Mouse (Mus musculus): ENCODE data around the gene Rab37.

Gene Rab37

DNA sequence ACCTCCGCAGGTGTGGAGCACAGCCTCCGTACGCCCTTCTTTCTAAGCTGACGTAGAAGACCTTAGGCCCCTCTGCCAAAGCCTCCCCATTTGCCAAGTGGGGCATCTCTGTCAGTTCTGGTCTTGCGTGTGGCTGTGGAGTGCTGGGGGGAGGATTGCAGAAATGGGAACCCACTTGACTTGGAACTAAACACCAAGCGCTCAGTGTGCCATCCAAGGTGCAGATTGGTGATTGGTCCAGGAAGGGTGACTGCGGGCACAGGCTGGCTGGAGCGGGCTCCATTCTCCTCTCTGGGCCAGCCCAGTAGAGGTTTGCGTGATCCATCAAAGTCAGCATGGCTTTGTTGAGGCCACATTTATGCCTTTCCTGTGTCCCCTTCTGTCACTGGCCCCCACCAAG is 111.5 kb downstream of the Rab37 start:
- DNase-seq, result no peak

DNA sequence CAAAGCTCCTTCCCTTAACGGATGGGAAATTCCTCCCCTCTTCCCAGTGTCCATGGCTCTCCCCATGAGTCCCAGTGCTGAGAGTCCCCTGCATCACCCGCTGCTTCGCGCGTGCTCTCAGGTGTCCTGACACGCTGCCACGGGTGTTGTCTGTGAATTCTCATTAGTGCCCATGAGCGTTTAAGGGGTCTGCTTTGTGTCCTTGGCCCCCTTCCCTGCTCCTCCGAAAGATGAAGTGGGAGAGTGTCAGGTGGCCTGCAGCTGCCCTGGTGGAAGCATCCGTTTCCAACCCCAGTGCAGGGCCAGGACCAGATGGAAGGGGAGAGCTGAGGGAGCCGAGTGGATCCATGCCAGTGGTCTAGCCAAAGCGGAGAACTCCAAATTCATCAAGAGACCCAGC is 116.9 kb downstream of the Rab37 start:
- peak; percentile 80 for DNase-seq

DNA sequence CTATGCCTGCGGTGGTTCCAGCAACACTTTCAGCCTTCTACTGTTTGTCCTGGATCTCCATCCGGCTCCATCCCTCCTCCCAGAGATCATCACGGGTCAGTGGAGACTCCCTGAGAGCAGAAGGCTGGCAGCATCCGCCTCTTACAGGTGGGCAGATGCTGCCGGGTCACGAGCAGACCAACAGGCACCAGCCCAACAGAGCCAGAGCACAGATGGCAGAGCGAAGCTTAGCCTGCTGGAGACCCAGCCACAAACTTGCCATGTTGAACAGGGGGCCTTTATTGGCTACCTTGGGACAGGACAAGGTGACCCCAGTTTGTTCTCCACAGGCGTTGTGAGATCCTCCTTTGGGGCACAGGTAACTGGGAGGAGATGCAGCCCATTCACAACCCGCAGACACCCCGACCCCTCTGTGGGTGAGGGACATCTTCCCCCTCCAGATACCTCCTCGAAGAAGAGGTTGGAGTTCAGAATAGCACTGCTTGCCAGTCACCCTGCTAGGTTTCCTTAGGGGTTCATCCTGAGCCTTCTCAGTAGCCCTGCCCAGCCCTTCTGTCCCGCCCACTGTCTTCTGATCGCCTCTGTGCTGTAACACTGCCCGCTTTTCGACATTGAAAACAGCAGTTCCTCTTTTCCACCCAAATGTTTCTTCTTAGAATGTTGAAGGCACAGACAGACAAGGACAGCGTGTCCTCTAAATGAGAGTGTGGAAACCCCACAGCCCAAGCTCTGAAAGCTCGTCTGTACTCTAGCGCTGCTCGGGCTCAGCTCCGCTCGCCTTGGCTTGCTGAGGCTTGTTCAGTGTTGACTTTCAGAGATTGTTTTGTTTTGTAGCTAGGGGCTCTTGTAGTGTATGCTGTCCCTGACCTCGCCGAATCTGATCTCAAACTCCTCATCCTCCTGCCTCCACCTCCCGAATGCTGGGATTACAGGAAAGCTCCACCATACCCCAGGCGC is 117.8 kb downstream of the Rab37 start:
- peak; percentile 81 for DNase-seq

DNA sequence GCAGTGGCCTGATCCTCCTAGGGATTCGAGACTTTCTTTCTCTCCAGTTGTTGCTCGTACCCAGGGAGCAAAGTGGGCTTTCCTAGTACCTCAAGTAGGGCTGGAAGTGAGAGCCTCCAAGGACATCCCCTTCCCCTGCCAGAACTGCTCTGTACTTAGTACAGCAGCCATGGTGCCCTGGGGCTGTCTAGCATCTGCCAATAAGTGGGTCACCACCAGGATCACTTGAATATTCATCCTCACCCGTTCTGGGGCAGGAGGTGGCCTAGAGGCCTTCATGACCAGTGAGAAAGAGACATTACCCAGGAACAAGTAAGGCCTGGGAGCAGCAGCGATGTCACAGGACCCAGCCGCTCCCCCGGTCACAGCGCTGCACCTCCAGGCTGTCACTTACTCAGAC is 118.7 kb downstream of the Rab37 start:
- no peak for DNase-seq
